Mouse (Mus musculus) midbrain, postnatal 0 days (tissue): ENCODE data around the gene Heatr6. TPM values are rescaled to one million over a fixed set of nuclear protein-coding genes. Genes with fewer than 3 reads are reported as not detected.
A peak's percentile ranks its signal among the peaks of the same experiment; 100 is the strongest.

Source experiments
- ATAC-seq: fragments of 200-750 bp; cut with Nextera tagmentation; 2 replicates; pipeline ENCODE4 v1.8.0; 2017; ENCODE audit warnings: moderate number of reproducible peaks, mild to moderate bottlenecking, moderate TSS enrichment, moderate library complexity; ENCODE audit not compliant: low FRiP score
- DNase-seq: peaks from one replicate; pipeline ENCODE4 v3.0.0-alpha.2; 2015; ENCODE audit warnings: low spot score
- H3K27ac ChIP-seq: fragments of 300-500 bp; sonication (generic); 2 replicates; pipeline ENCODE4 v1.5.1; 2014; ENCODE audit warnings: low read depth, mild to moderate bottlenecking, low read length, mixed read lengths
- H3K27me3 ChIP-seq: fragments of 300-500 bp; sonication (generic); 2 replicates; pipeline ENCODE4 v1.6.1; 2014; ENCODE audit warnings: low read length, control low read depth, mixed read lengths; ENCODE audit not compliant: insufficient read depth
- H3K36me3 ChIP-seq: fragments of 300-500 bp; sonication (generic); 2 replicates; pipeline ENCODE4 v1.6.1; 2014; ENCODE audit warnings: low read length, control low read depth, mixed read lengths; ENCODE audit not compliant: insufficient read depth
- H3K4me1 ChIP-seq: fragments of 300-500 bp; sonication (generic); 2 replicates; pipeline ENCODE4 v1.6.1; 2014; ENCODE audit warnings: mild to moderate bottlenecking, control low read depth, antibody characterized with exemption, low read length, mixed read lengths; ENCODE audit not compliant: insufficient read depth
- H3K4me2 ChIP-seq: fragments of 300-500 bp; sonication (generic); 2 replicates; pipeline ENCODE4 v1.6.1; 2014; ENCODE audit warnings: low read depth, mild to moderate bottlenecking, low read length, mixed read lengths; ENCODE audit not compliant: poor library complexity, severe bottlenecking
- H3K4me3 ChIP-seq: fragments of 300-500 bp; sonication (generic); 2 replicates; pipeline ENCODE4 v1.5.1; 2014; ENCODE audit warnings: low read depth, mild to moderate bottlenecking, low read length, moderate library complexity
- H3K9ac ChIP-seq: fragments of 300-500 bp; sonication (generic); replicated peaks from 2 replicates; pipeline ENCODE4 v1.6.1; 2014; ENCODE audit warnings: mild to moderate bottlenecking, low read length, moderate library complexity, mixed read lengths; ENCODE audit not compliant: poor library complexity, severe bottlenecking
- H3K9me3 ChIP-seq: fragments of 300-500 bp; sonication (generic); 2 replicates; pipeline ENCODE4 v1.6.1; 2016; ENCODE audit warnings: low read length, control low read depth
- CTCF ChIP-seq: IDR thresholded peaks from 2 replicates; pipeline ENCODE4 v1.5.1; 2016; ENCODE audit warnings: antibody characterized with exemption, mild to moderate bottlenecking
- WGBS: fragments of 180-500 bp; shearing (Covaris S2); extraction: QIAGEN DNeasy Blood & Tissue Kit; methylation state at CpG from one replicate; pipeline ENCODE4 v1.1.7; 2014; 5-methylcytosine and 5-hydroxymethylcytosine counted together
- polyA plus RNA-seq: library from polyadenylated mRNA; unstranded; fragments of >200 nt; fragmentation: Nextera tagmentation; extraction: Ambion mirVana; gene quantifications from 2 replicates; pipeline ENCODE4 v1.2.1, GENCODE M21; 2015
- total RNA-seq: library from RNA; depleted of rRNA; stranded (reverse); fragments of >200 nt; gene quantifications from 2 replicates; pipeline ENCODE4 v1.2.3, GENCODE M21; 2014

Gene Heatr6
- total and polyA plus RNA-seq, 2 experiments from 2014 or later: 25.9 to 31.9 TPM

GRCm38 (mm10) chr11:83817048-83817447, 63.6 kb downstream of the Heatr6 start:
- Histone ChIP-seq H3K9ac (no peak overlapping the region), H3K27ac (no peak overlapping the region), H3K27me3 (no peaks in the 10 kb centered on the region), H3K9me3 (no peaks in the 10 kb centered on the region), H3K4me3 (no peak overlapping the region), H3K4me2 (no peak overlapping the region), H3K4me1 (no peaks in the 10 kb centered on the region), H3K36me3 (no peaks in the 10 kb centered on the region)
- peak; percentile 4 for DNase-seq
- ATAC-seq: no peak
- no peak for TF ChIP-seq CTCF
- 53% methylated on average over 6 of the region's 6 CpGs for WGBS

- no peaks in the 10 kb centered on the region for H3K4me1 ChIP-seq
- DNase-seq (no peak), ATAC-seq (no peak)
- H3K9ac ChIP-seq: no peak overlapping the region
- H3K27ac ChIP-seq: no peak overlapping the region
- 86% methylated on average over 4 of the region's 4 CpGs for WGBS
- H3K9me3 ChIP-seq: no peaks in the 10 kb centered on the region
- no peak overlapping the region for H3K4me2 ChIP-seq
- H3K4me3 ChIP-seq: no peak overlapping the region
- TF ChIP-seq CTCF: no peak
- H3K27me3 ChIP-seq: no peaks in the 10 kb centered on the region
- H3K36me3 ChIP-seq: no peaks in the 10 kb centered on the region
These were observed 64.5 kb downstream of the Heatr6 start for GRCm38 (mm10) chr11:83817994-83818393.

GRCm38 (mm10) chr11:83818591-83819127, 65.2 kb downstream of the Heatr6 start:
- Histone ChIP-seq H3K36me3 (no peaks in the 10 kb centered on the region), H3K27me3 (no peaks in the 10 kb centered on the region), H3K27ac (no peak overlapping the region), H3K4me1 (no peaks in the 10 kb centered on the region), H3K4me3 (no peak overlapping the region), H3K4me2 (no peak overlapping the region), H3K9ac (no peak overlapping the region), H3K9me3 (no peaks in the 10 kb centered on the region)
- ATAC-seq: no peak
- DNase-seq: no peak
- WGBS: 67% methylated on average over 9 of the region's 9 CpGs
- no peak for TF ChIP-seq CTCF

GRCm38 (mm10) chr11:83819806-83820483, 66.4 kb downstream of the Heatr6 start:
- no peak for ATAC-seq
- WGBS: 55% methylated on average over 10 of the region's 10 CpGs
- Histone ChIP-seq H3K9ac (no peak overlapping the region), H3K4me3 (no peak overlapping the region), H3K4me1 (no peaks in the 10 kb centered on the region), H3K4me2 (no peak overlapping the region), H3K36me3 (no peaks in the 10 kb centered on the region), H3K27me3 (no peaks in the 10 kb centered on the region), H3K9me3 (no peaks in the 10 kb centered on the region), H3K27ac (no peak overlapping the region)
- no peak for DNase-seq
- no peak for TF ChIP-seq CTCF

GRCm38 (mm10) chr11:83826142-83826541, 72.6 kb downstream of the Heatr6 start:
- Histone ChIP-seq H3K27me3 (no peaks in the 10 kb centered on the region), H3K4me2 (no peak overlapping the region), H3K9ac (no peak overlapping the region), H3K4me1 (no peaks in the 10 kb centered on the region), H3K4me3 (no peak overlapping the region), H3K27ac (no peak overlapping the region), H3K36me3 (no peaks in the 10 kb centered on the region), H3K9me3 (no peaks in the 10 kb centered on the region)
- WGBS: 93% methylated on average over 3 of the region's 3 CpGs
- DNase-seq (no peak), ATAC-seq (no peak)
- TF ChIP-seq CTCF: no peak

DNA sequence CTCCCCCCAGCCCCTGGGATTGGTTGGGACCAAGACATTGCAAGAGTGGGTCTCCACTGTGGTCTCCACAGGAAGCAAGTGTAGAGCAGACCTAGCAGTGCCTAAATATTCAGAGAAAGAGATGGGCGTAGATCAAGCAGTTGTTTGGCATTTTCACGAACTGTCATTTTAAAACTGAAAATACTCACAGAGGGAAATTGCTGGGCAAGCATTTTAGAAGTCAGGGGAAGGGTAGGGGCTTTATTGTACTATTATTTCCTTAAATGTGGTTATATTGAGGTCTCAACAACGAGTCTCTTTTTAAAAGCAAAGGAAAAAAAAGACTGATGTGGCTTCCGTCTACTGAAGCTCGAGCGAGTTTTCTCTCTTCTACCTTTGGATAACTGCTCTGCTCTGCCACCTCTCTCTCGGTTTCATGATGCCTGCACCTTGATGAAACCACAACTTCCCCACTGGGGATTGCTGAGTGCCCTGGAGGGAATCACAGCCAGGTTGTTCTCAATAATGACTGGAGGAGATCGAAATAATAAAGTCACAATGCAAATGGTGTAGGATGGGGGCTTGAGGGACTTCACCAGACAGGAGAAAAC, 75.2 kb downstream of the Heatr6 start:
- no peak for ATAC-seq
- H3K4me3 ChIP-seq: no peak overlapping the region
- H3K4me1 ChIP-seq: no peaks in the 10 kb centered on the region
- H3K9me3 ChIP-seq: no peaks in the 10 kb centered on the region
- H3K4me2 ChIP-seq: no peak overlapping the region
- H3K27ac ChIP-seq: no peak overlapping the region
- H3K9ac ChIP-seq: no peak overlapping the region
- TF ChIP-seq CTCF: no peak
- 83% methylated on average over 8 of the region's 8 CpGs for WGBS
- H3K27me3 ChIP-seq: no peaks in the 10 kb centered on the region
- no peak for DNase-seq
- no peaks in the 10 kb centered on the region for H3K36me3 ChIP-seq
